Mouse (Mus musculus): ENCODE measurements at regions not wholly inside any gene's neighbourhood (a gene's known extent, or its start where the extent isn't known, plus 50 kb on each side); places are given as distances from the start of the nearest gene placed in this dataset.

GRCm38 (mm10) chr10:96925771-96926170, 309.0 kb downstream of the Btg1 start:
- no peak overlapping the region for H3K4me2 ChIP-seq
- ATAC-seq (ENCODE audit: extremely low read depth, insufficient number of reproducible peaks, low FRiP score, low TSS enrichment), result no peak
- no peak overlapping the region for H3K9ac ChIP-seq
- no peak overlapping the region for H3K4me3 ChIP-seq
- WGBS, result 65% methylated on average over 2 of the region's 2 CpGs
- no peaks in the 10 kb centered on the region for H3K9me3 ChIP-seq
- no peaks in the 10 kb centered on the region for H3K4me1 ChIP-seq
- H3K27me3 ChIP-seq (replicated peaks), result no peaks in the 10 kb centered on the region
- 0 out of 2 replicates have a peak overlapping the region, but pooled peaks have one; percentile 28 for H3K27ac ChIP-seq (replicated peaks)
- H3K36me3 ChIP-seq, result no peaks in the 10 kb centered on the region

GRCm38 (mm10) chr10:96934661-96935060, 317.9 kb downstream of the Btg1 start:
- 66% methylated on average over 4 of the region's 4 CpGs for WGBS
- no peaks in the 10 kb centered on the region for H3K4me1 ChIP-seq
- no peak overlapping the region for H3K9ac ChIP-seq
- no peaks in the 10 kb centered on the region for H3K9me3 ChIP-seq
- no peaks in the 10 kb centered on the region for H3K36me3 ChIP-seq
- no peak for ATAC-seq (ENCODE audit: extremely low read depth, insufficient number of reproducible peaks, low FRiP score, low TSS enrichment)
- H3K27ac ChIP-seq (replicated peaks), result no peak overlapping the region
- no peaks in the 10 kb centered on the region for H3K27me3 ChIP-seq (replicated peaks)
- H3K4me3 ChIP-seq, result no peak overlapping the region
- H3K4me2 ChIP-seq, result no peak overlapping the region

DNA sequence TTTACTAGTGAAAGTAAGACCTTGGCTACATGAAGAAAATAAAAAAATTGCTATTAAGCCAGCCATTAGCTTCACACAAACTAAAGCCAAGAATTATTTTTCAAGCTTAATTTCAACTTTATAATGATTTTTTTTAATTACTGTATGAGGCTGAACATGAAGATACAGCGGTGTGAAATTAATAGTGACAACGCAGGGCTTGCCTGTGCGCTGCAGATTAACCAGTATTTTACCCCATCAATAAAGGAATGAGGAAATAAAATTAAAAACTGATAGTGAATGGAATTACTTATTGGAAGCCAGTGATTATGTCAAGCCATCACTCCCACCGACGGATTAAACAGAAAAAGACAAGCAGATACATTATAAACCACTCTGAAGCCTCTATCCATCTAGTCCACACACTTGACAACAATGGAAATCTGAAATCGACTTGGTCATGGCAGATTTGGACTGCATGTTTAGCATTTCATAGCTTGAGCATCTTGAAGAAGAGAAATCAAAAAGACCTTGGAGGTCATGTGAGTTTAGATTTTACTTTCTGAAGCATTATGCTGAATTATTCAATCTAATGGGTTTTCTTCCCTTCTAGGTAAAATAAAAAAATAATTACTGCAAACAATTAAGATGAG, 324.2 kb downstream of the Btg1 start:
- no peaks in the 10 kb centered on the region for H3K4me1 ChIP-seq
- H3K36me3 ChIP-seq, result no peaks in the 10 kb centered on the region
- H3K9me3 ChIP-seq, result no peaks in the 10 kb centered on the region
- no peak overlapping the region for H3K27ac ChIP-seq (replicated peaks)
- no peaks in the 10 kb centered on the region for H3K27me3 ChIP-seq (replicated peaks)
- 80% methylated on average over 6 of the region's 6 CpGs for WGBS
- no peak for ATAC-seq (ENCODE audit: extremely low read depth, insufficient number of reproducible peaks, low FRiP score, low TSS enrichment)
- no peak overlapping the region for H3K4me2 ChIP-seq
- H3K9ac ChIP-seq, result no peak overlapping the region
- H3K4me3 ChIP-seq, result no peak overlapping the region

- Histone ChIP-seq H3K4me1 (no peaks in the 10 kb centered on the region; the same call in 1 of the 2 replicates), H3K27ac (replicated peaks) (no peak overlapping the region), H3K4me3 (no peak overlapping the region), H3K36me3 (no peaks in the 10 kb centered on the region), H3K9ac (no peak overlapping the region), H3K9me3 (0 out of 2 replicates have a peak, but pooled peaks cover 4% of the 10 kb centered on the region), H3K27me3 (replicated peaks) (no peaks in the 10 kb centered on the region), H3K4me2 (no peak overlapping the region)
- no peak for ATAC-seq (ENCODE audit: extremely low read depth, insufficient number of reproducible peaks, low FRiP score, low TSS enrichment)
- 88% methylated on average over 7 of the region's 7 CpGs for WGBS
These were observed 327.4 kb downstream of the Btg1 start for GRCm38 (mm10) chr10:96944229-96944628.

DNA sequence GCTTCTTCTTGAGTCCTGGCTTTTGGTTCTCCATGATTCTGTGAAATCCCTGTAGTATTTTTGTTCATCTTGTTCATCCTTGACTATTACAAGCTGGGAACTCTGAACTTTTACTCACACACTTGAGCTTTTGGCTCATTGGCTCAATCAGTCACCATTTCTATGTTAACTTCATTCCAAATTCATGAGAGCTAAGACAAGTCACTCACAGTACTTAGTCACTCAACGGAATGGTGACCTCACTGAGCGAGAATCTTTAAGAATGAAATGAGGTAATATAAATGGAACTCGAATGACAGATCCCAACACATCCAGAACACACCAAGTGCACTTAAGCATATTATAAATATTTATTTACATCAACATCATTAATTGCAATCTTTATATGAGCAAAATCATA, 331.2 kb downstream of the Btg1 start:
- 58% methylated on average over 3 of the region's 3 CpGs for WGBS
- Histone ChIP-seq H3K4me1 (no peaks in the 10 kb centered on the region; the same call in 1 of the 2 replicates), H3K4me3 (no peak overlapping the region), H3K9me3 (0 out of 2 replicates have a peak, but pooled peaks cover 4% of the 10 kb centered on the region), H3K4me2 (no peak overlapping the region), H3K36me3 (no peaks in the 10 kb centered on the region), H3K27ac (replicated peaks) (no peak overlapping the region), H3K9ac (no peak overlapping the region), H3K27me3 (replicated peaks) (no peaks in the 10 kb centered on the region)
- no peak for ATAC-seq (ENCODE audit: extremely low read depth, insufficient number of reproducible peaks, low FRiP score, low TSS enrichment)

DNA sequence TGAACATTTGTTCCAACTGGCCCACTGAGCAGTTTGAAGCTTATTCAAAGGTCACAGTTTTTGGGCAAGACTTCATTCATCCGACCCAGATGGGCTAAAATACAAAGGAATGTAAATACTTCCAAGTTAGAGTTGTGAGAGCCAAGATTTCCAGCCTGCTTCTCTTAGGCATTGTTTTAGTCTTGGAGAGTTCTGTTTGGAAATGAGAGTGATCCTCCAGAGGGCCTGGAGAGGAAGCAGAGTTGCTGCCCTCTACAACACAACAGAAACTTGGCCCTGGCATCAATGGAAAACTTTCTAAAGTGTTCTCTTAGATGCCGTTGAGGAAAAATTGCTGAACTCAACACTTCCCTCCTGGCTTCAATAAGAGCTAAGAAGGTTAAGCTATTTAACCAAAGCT, 332.1 kb downstream of the Btg1 start:
- Histone ChIP-seq H3K4me1 (no peaks in the 10 kb centered on the region; the same call in 1 of the 2 replicates), H3K27me3 (replicated peaks) (no peaks in the 10 kb centered on the region), H3K4me3 (no peak overlapping the region), H3K27ac (replicated peaks) (no peak overlapping the region), H3K9ac (no peak overlapping the region), H3K4me2 (no peak overlapping the region), H3K9me3 (0 out of 2 replicates have a peak, but pooled peaks cover 4% of the 10 kb centered on the region), H3K36me3 (no peaks in the 10 kb centered on the region)
- ATAC-seq (ENCODE audit: extremely low read depth, insufficient number of reproducible peaks, low FRiP score, low TSS enrichment), result no peak
- WGBS, result 51% methylated on average over 2 of the region's 2 CpGs

- WGBS, result 43% methylated on average over 12 of the region's 12 CpGs
- Histone ChIP-seq H3K4me2 (peak overlapping the region; percentile 18; the same call in 1 of the 2 replicates), H3K27me3 (replicated peaks) (no peaks in the 10 kb centered on the region), H3K9me3 (no peaks in the 10 kb centered on the region), H3K36me3 (no peaks in the 10 kb centered on the region), H3K4me1 (no peaks in the 10 kb centered on the region), H3K9ac (no peak overlapping the region), H3K27ac (replicated peaks) (no peak overlapping the region), H3K4me3 (no peak overlapping the region)
- no peak for ATAC-seq (ENCODE audit: extremely low read depth, insufficient number of reproducible peaks, low FRiP score, low TSS enrichment)
These were observed 338.4 kb downstream of the Btg1 start for GRCm38 (mm10) chr10:96955036-96955775.

DNA sequence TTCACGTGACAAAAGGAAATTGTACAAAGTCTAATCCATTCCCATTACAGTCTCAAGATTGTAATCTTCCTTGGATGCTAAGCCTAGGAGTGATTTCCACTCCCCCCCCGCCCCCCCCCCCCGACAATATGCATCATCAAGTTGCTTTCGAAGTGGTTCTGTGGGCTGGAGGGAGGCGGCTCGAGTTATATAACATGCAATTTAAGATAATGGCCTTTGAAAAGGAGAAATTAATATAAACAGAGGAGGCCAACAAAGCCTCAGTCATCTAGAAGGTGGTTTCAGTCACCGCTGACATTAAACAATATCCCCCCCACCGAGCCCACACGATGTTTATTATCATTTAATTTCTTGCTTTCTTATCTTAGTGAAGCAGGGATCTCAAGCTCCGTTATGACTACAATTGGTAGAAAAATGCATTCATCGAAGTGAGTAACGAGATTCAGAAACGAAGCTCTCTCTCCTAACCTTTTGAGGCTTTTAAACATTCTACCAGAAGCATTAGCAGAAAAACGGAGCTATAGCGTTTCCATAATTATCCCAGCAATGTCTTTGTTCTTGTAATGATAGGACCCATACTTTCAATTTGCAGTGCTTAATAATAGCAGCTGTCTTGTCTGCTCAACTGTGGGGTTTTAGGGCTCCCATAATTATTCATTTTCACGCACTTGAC, 339.1 kb downstream of the Btg1 start:
- H3K27me3 ChIP-seq (replicated peaks), result no peaks in the 10 kb centered on the region
- no peak overlapping the region for H3K9ac ChIP-seq
- no peaks in the 10 kb centered on the region for H3K36me3 ChIP-seq
- H3K4me3 ChIP-seq, result no peak overlapping the region
- H3K27ac ChIP-seq (replicated peaks), result no peak overlapping the region
- peak overlapping the region; percentile 18; the same call in 1 of the 2 replicates for H3K4me2 ChIP-seq
- no peak for ATAC-seq (ENCODE audit: extremely low read depth, insufficient number of reproducible peaks, low FRiP score, low TSS enrichment)
- WGBS, result 53% methylated on average over 16 of the region's 16 CpGs
- H3K4me1 ChIP-seq, result no peaks in the 10 kb centered on the region
- H3K9me3 ChIP-seq, result no peaks in the 10 kb centered on the region

- no peaks in the 10 kb centered on the region for H3K4me1 ChIP-seq
- no peak for ATAC-seq (ENCODE audit: extremely low read depth, insufficient number of reproducible peaks, low FRiP score, low TSS enrichment)
- H3K27ac ChIP-seq (replicated peaks), result no peak overlapping the region
- no peak overlapping the region for H3K9ac ChIP-seq
- WGBS, result 94% methylated on average over 5 of the region's 5 CpGs
- H3K9me3 ChIP-seq, result no peaks in the 10 kb centered on the region
- H3K4me3 ChIP-seq, result no peak overlapping the region
- H3K36me3 ChIP-seq, result no peaks in the 10 kb centered on the region
- H3K4me2 ChIP-seq, result no peak overlapping the region
- no peaks in the 10 kb centered on the region for H3K27me3 ChIP-seq (replicated peaks)
These were observed 339.6 kb downstream of the Btg1 start for GRCm38 (mm10) chr10:96956449-96956834.

DNA sequence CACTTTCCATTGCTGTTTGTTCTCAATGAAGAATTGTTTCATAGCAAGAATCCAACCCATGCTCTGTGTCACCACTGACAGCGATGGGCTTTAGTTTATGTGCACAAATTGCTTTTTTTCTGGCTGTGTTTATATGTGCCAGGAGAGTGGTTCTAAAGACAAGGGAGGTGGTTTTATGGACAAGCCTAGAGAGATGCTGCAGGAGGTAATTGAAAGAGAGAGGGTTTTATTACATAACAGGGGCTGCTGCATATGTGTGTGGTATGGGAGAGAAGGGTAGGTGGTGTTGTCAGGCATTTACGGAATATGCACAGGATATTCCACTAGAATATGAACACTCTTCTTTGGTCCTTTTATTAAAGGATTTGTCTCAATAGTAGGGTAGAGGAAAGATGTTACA, 340.2 kb downstream of the Btg1 start:
- WGBS, result 76% methylated on average over 2 of the region's 2 CpGs
- Histone ChIP-seq H3K27ac (replicated peaks) (no peak overlapping the region), H3K27me3 (replicated peaks) (no peaks in the 10 kb centered on the region), H3K4me1 (no peaks in the 10 kb centered on the region), H3K36me3 (no peaks in the 10 kb centered on the region), H3K9me3 (no peaks in the 10 kb centered on the region), H3K9ac (no peak overlapping the region), H3K4me2 (no peak overlapping the region), H3K4me3 (no peak overlapping the region)
- ATAC-seq (ENCODE audit: extremely low read depth, insufficient number of reproducible peaks, low FRiP score, low TSS enrichment), result no peak

GRCm38 (mm10) chr10:96969825-96970224, 353.0 kb downstream of the Btg1 start:
- no peak for ATAC-seq (ENCODE audit: extremely low read depth, insufficient number of reproducible peaks, low FRiP score, low TSS enrichment)
- Histone ChIP-seq H3K4me1 (no peaks in the 10 kb centered on the region), H3K4me2 (no peak overlapping the region), H3K4me3 (no peak overlapping the region), H3K36me3 (no peaks in the 10 kb centered on the region), H3K27ac (replicated peaks) (no peak overlapping the region), H3K9me3 (no peaks in the 10 kb centered on the region), H3K27me3 (replicated peaks) (no peaks in the 10 kb centered on the region), H3K9ac (no peak overlapping the region)
- WGBS, result 73% methylated on average over 1 of the region's 1 CpGs
